Mouse (Mus musculus): ENCODE results near the gene Gpr4. TPM values are rescaled to one million over a fixed set of nuclear protein-coding genes. Genes with fewer than 3 reads are reported as not detected.

Gene Gpr4
- total and polyA plus RNA-seq, 3 experiments = 0.04 to 0.31 TPM; not detected in 1

DNA sequence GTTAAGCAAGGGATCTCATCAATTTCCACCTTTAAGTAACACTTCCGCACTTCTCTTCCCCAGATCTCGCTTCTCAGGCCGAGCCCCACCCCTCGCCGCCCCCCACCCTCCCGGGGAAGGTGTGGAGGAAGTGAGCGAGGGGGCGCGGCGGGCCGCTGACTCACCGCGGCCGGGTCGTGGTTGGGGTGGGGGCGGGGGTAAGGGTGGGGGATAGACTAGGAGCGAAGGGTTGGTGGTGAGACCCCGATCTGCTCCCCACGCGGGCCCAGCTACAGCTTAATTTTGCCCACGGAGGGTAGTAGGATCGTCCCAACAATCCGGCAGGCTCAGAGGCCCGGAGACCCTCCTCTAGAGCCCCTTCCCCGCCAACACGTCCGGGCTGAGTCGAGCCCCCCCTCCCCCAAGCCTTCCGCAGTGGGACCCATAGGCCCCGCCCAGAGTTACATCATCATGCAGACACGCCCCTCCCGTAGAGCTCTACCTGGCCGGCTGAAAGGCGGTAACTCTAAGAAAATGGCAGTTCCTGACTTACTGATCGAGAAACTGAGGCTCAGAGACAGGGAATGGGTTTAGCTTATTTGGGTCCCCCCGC, 59.9 kb downstream of the Gpr4 start:
- Histone ChIP-seq H3K9ac (ENCODE audit: insufficient read depth, low read depth) (peak overlapping the region; percentile 91), H3K4me3 (replicated peaks in 1 of 3; ENCODE audit: low read depth in 2 of 3, low read length in 2 of 3, poor library complexity in 1 of 3) (peak overlapping the region; percentile 75 to 95 (median 94)), H3K4me2 (ENCODE audit: insufficient read depth, low read depth, poor library complexity, severe bottlenecking) (peak overlapping the region; percentile 69), H3K4me1 (ENCODE audit: control insufficient read depth in 1 of 2, insufficient read depth in 2 of 2) (peaks cover 12 to 42% of the 10 kb centered on the region in 2 experiments), H3K36me3 (replicated peaks in 1 of 2; ENCODE audit: control insufficient read depth in 1 of 2, insufficient read depth in 1 of 2, low read length in 1 of 2) (peaks cover 7 to 9% of the 10 kb centered on the region in 2 experiments), H3K27me3 (replicated peaks) (no peaks in the 10 kb centered on the region), H3K79me2 (replicated peaks; ENCODE audit: control insufficient read depth, extremely low read depth, insufficient read depth, poor library complexity, severe bottlenecking) (peaks cover 35% of the 10 kb centered on the region), H3K9me3 (replicated peaks; ENCODE audit: low read length) (peaks cover 2% of the 10 kb centered on the region), H3K27ac (ENCODE audit: insufficient read depth, low read depth) (peak overlapping the region; percentile 75)
- peak; percentile 90 for TF ChIP-seq MAZ (IDR thresholded peaks at IDR 0.05; ENCODE audit: low read depth, low read length)
- TF ChIP-seq JUND (conservative IDR thresholded peaks at IDR 0.05; ENCODE audit: low read depth, low read length) = no peak
- TF ChIP-seq ZKSCAN1 (IDR thresholded peaks at IDR 0.05; ENCODE audit: borderline replicate concordance, low read depth, low read length) = no peak
- no peak for TF ChIP-seq POLR2AphosphoS2 (IDR thresholded peaks at IDR 0.05; ENCODE audit: low read depth, low read length)
- 0 out of 2 replicates have a peak, but pooled peaks have one; percentile 2 for TF ChIP-seq MAFK (IDR thresholded peaks at IDR 0.05; ENCODE audit: insufficient replicate concordance, low read length)
- peak; percentile 90 for TF ChIP-seq CHD2 (IDR thresholded peaks at IDR 0.05; ENCODE audit: low read length)
- TF ChIP-seq MEF2A (IDR thresholded peaks at IDR 0.05; ENCODE audit: borderline replicate concordance, low read depth, low read length) = no peak
- no peak for TF ChIP-seq RCOR1 (conservative IDR thresholded peaks at IDR 0.05; ENCODE audit: low read depth, low read length)
- no peak; the same call in 1 of the 2 replicates for TF ChIP-seq MXI1 (IDR thresholded peaks at IDR 0.05; ENCODE audit: low read depth, low read length)
- no peak for TF ChIP-seq USF1 (IDR thresholded peaks at IDR 0.05; ENCODE audit: low read depth, low read length)
- peak; percentile 48 for TF ChIP-seq NELFE (IDR thresholded peaks at IDR 0.05; ENCODE audit: low read depth, low read length)
- TF ChIP-seq SMC3 (IDR thresholded peaks at IDR 0.05; ENCODE audit: low read depth, low read length) = no peak
- no peak; the same call in 1 of the 2 replicates for TF ChIP-seq POLR2A (IDR thresholded peaks at IDR 0.05; ENCODE audit: low read depth, low read length)
- TF ChIP-seq EP300 (IDR thresholded peaks at IDR 0.05; ENCODE audit: low read length) = peak; percentile 31; the same call in 1 of the 2 replicates
- peak; percentile 16; the same call in 1 of the 2 replicates for TF ChIP-seq MYC (IDR thresholded peaks at IDR 0.05; ENCODE audit: low read depth, low read length)
- TF ChIP-seq SIN3A (IDR thresholded peaks at IDR 0.05; ENCODE audit: low read length) = no peak
- TF ChIP-seq USF2 (conservative IDR thresholded peaks at IDR 0.05; ENCODE audit: low read depth, low read length) = no peak
- TF ChIP-seq CTCF (conservative IDR thresholded peaks at IDR 0.05 in 1 of 2, IDR thresholded peaks at IDR 0.05 in 1 of 2; ENCODE audit: low read depth in 2 of 2, low read length in 2 of 2) = no peak
- TF ChIP-seq JUN (IDR thresholded peaks at IDR 0.05; ENCODE audit: insufficient read depth, low read depth, low read length) = no peak
- 0 out of 2 replicates have a peak, but pooled peaks have one; percentile 7 for TF ChIP-seq ELF1 (IDR thresholded peaks at IDR 0.05; ENCODE audit: low read depth, low read length)
- no peak for TF ChIP-seq ZMIZ1 (IDR thresholded peaks at IDR 0.05; ENCODE audit: low read depth, low read length)
- TF ChIP-seq RAD21 (IDR thresholded peaks at IDR 0.05; ENCODE audit: low read depth, low read length) = no peak
- TF ChIP-seq TCF12 (IDR thresholded peaks at IDR 0.05; ENCODE audit: low read depth, low read length) = peak; percentile 41; the same call in 1 of the 2 replicates
- no peak for TF ChIP-seq BHLHE40 (IDR thresholded peaks at IDR 0.05; ENCODE audit: low read depth, low read length)
- TF ChIP-seq GABPA (IDR thresholded peaks at IDR 0.05; ENCODE audit: insufficient replicate concordance, low read depth, low read length) = no peak
- TF ChIP-seq TBP (conservative IDR thresholded peaks at IDR 0.05; ENCODE audit: low read depth, low read length) = no peak
- no peak for TF ChIP-seq ZC3H11A (IDR thresholded peaks at IDR 0.05; ENCODE audit: low read depth, low read length)
- no peak for TF ChIP-seq PAX5 (IDR thresholded peaks at IDR 0.05; ENCODE audit: low read length)
- no peak for TF ChIP-seq UBTF (IDR thresholded peaks at IDR 0.05; ENCODE audit: low read depth, low read length)
- TF ChIP-seq NRF1 (IDR thresholded peaks at IDR 0.05; ENCODE audit: low read depth, low read length) = no peak; the same call in 1 of the 2 replicates
- TF ChIP-seq ZNF384 (IDR thresholded peaks at IDR 0.05; ENCODE audit: low read depth, low read length) = no peak
- no peak for TF ChIP-seq HCFC1 (IDR thresholded peaks at IDR 0.05; ENCODE audit: low read depth, low read length)
- no peak for TF ChIP-seq KAT2A (IDR thresholded peaks at IDR 0.05; ENCODE audit: insufficient replicate concordance, low read length)
- no peak; the same call in none of the 2 replicates for TF ChIP-seq IRF4 (IDR thresholded peaks at IDR 0.05; ENCODE audit: low read depth, low read length)
- no peak for TF ChIP-seq CHD1 (IDR thresholded peaks at IDR 0.05; ENCODE audit: low read depth, low read length)
- TF ChIP-seq ETS1 (conservative IDR thresholded peaks at IDR 0.05; ENCODE audit: low read depth, low read length) = peak; percentile 9
- TF ChIP-seq E2F4 (IDR thresholded peaks at IDR 0.05; ENCODE audit: insufficient replicate concordance, low read depth, low read length) = no peak
- TF ChIP-seq MAX (IDR thresholded peaks at IDR 0.05; ENCODE audit: low read length) = peak; percentile 16; the same call in 1 of the 2 replicates
- in situ Hi-C loops (cut with MboI; ENCODE audit: low pct_ligation_motif_present, low pct_unique_long_range_greater_than_20kb, low sequenced_read_pairs) = loop anchor here (5.0 kb wide), 1 partner anchor 40 kb away; no protein-coding TSS in a partner anchor
- peak; percentile 90 for DNase-seq (ENCODE audit: extremely low read depth)
- dilution Hi-C loops (cut with MboI; ENCODE audit: extremely low pct_ligation_motif_present, extremely low pct_unique_long_range_greater_than_20kb, low sequenced_read_pairs) = no loop called here

Measured in CH12.LX (cell line).